Mouse (Mus musculus) E14TG2a.4 (cell line): ENCODE results near the gene Cdc34b.

ENCODE experiments used
- CTCF ChIP-seq: conservative IDR thresholded peaks from 2 replicates; pipeline ENCODE4 v1.5.1; 2014; ENCODE audit warnings: low read length
- NANOG ChIP-seq: IDR thresholded peaks from 2 replicates; pipeline ENCODE4 v1.6.1; 2014; ENCODE audit warnings: borderline replicate concordance, low read length, mixed read lengths

- TF ChIP-seq CTCF (peak; percentile 79), NANOG (no peak)
These were observed 32.3 kb downstream of the Cdc34b start for GRCm38 (mm10) chr11:94773851-94774250.
